Mouse (Mus musculus): ENCODE results near the gene Dck. TPM values are rescaled to one million over a fixed set of nuclear protein-coding genes. Genes with fewer than 3 reads are reported as not detected.
"Not testable (repeated sequence)": the region's sequence is repeated elsewhere in the genome, so short reads cannot be mapped to it uniquely, and the experiment has no call there.

The Dck gene
- polyA plus RNA-seq, 1 experiment from 2014 or later, result 58.9 TPM

DNA sequence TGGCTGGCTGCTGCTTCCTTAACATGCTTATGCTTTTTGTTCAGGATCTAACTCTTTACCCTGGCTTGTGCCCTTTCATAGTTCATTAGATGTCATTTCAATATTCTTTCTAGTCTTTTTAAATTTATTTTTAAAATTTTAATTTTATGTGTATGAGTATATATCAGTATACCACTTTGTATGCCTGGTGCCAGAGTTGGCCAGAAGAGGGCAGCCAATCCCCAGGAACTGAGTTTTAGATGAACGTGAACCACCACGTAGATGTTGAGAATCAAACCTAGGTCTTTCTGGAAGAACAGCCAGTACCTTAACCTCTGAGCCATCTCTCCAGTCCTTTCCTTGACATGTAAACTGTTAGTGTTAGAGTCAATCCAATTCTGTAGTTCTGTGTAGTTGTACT, 30.0 kb upstream of the Dck start:
- no peaks in the 10 kb centered on the region for H3K4me1 ChIP-seq (ENCODE audit: control insufficient read depth, insufficient read depth, low read length)
- no peaks in the 10 kb centered on the region for H3K36me3 ChIP-seq (ENCODE audit: control insufficient read depth, insufficient read depth, low read length)
- H3K9me3 ChIP-seq (ENCODE audit: control insufficient read depth, low read length), result no peaks in the 10 kb centered on the region
- no peaks in the 10 kb centered on the region for H3K27me3 ChIP-seq (ENCODE audit: control insufficient read depth, insufficient read depth, low read length)
- H3K27ac ChIP-seq (ENCODE audit: low read depth, low read length), result no peak overlapping the region
- 95% methylated on average over 2 of the region's 2 CpGs for WGBS
- H3K9ac ChIP-seq (ENCODE audit: low read depth, low read length), result no peak overlapping the region
- H3K4me3 ChIP-seq (ENCODE audit: low read length), result no peak overlapping the region
- no peak overlapping the region for H3K4me2 ChIP-seq (replicated peaks; ENCODE audit: low read depth, low read length)
- ATAC-seq (ENCODE audit: low FRiP score, low TSS enrichment), result no peak

GRCm38 (mm10) chr5:88741065-88741464, 23.7 kb upstream of the Dck start:
- H3K4me1 ChIP-seq (ENCODE audit: control insufficient read depth, insufficient read depth, low read length); H3K27me3 ChIP-seq (ENCODE audit: control insufficient read depth, insufficient read depth, low read length); H3K4me2 ChIP-seq (replicated peaks; ENCODE audit: low read depth, low read length); H3K9ac ChIP-seq (ENCODE audit: low read depth, low read length); H3K4me3 ChIP-seq (ENCODE audit: low read length); ATAC-seq (ENCODE audit: low FRiP score, low TSS enrichment); H3K36me3 ChIP-seq (ENCODE audit: control insufficient read depth, insufficient read depth, low read length); H3K9me3 ChIP-seq (ENCODE audit: control insufficient read depth, low read length); H3K27ac ChIP-seq (ENCODE audit: low read depth, low read length): not testable (repeated sequence)
- WGBS, result 100% methylated on average over 1 of the region's 1 CpGs

DNA sequence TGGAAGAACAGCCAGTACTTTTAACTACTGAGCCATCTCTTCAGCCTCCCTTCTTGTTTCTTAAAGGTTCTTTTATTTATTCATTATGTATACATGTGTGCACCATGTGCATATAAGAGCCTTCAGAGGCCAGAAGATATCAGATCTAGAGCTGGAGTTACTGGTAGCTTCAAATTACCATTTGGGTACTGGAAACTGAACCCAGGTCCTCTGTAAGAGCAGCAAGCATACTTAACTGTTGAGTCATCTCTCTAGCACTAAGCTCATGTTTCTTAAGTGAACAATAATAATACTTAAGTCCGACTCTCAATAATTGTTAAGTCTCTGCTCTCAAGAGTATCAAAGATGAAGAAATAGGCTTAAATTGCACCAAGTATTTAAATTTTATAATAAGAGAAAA, 17.0 kb upstream of the Dck start:
- Histone ChIP-seq H3K27ac (ENCODE audit: low read depth, low read length) (no peak overlapping the region), H3K4me3 (ENCODE audit: low read length) (no peak overlapping the region), H3K9ac (ENCODE audit: low read depth, low read length) (no peak overlapping the region), H3K4me2 (replicated peaks; ENCODE audit: low read depth, low read length) (no peak overlapping the region), H3K9me3 (ENCODE audit: control insufficient read depth, low read length) (no peaks in the 10 kb centered on the region), H3K36me3 (ENCODE audit: control insufficient read depth, insufficient read depth, low read length) (peaks cover 11% of the 10 kb centered on the region; the same call in 1 of the 2 replicates), H3K27me3 (ENCODE audit: control insufficient read depth, insufficient read depth, low read length) (no peaks in the 10 kb centered on the region), H3K4me1 (ENCODE audit: control insufficient read depth, insufficient read depth, low read length) (no peaks in the 10 kb centered on the region)
- ATAC-seq (ENCODE audit: low FRiP score, low TSS enrichment), result no peak
- 84% methylated on average over 1 of the region's 1 CpGs for whole genome bisulfite sequencing

DNA sequence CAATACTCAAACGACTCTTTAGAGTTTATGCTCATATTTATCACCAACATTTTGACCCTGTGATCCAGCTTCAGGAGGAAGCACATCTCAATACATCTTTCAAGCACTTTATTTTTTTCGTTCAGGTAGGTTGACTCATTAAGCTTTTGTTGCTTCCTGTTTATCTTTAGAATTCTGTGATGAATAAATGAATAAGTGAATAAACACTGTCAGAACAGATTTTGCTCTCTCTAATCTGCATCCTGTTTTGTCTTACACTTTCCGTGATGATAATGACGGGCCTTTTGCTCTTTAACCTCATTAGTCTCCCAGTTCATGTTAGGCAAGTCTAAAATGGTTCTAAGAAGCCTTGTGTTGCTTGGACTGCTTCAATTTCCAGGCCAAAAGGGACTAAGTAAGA, 11.6 kb upstream of the Dck start:
- no peak overlapping the region for H3K27ac ChIP-seq (ENCODE audit: low read depth, low read length)
- no peaks in the 10 kb centered on the region for H3K9me3 ChIP-seq (ENCODE audit: control insufficient read depth, low read length)
- H3K4me2 ChIP-seq (replicated peaks; ENCODE audit: low read depth, low read length), result no peak overlapping the region
- H3K36me3 ChIP-seq (ENCODE audit: control insufficient read depth, insufficient read depth, low read length), result peaks cover 21% of the 10 kb centered on the region; the same call in 1 of the 2 replicates
- no peaks in the 10 kb centered on the region for H3K4me1 ChIP-seq (ENCODE audit: control insufficient read depth, insufficient read depth, low read length)
- no peak overlapping the region for H3K4me3 ChIP-seq (ENCODE audit: low read length)
- no peak overlapping the region for H3K9ac ChIP-seq (ENCODE audit: low read depth, low read length)
- WGBS, result 90% methylated on average over 4 of the region's 4 CpGs
- no peaks in the 10 kb centered on the region for H3K27me3 ChIP-seq (ENCODE audit: control insufficient read depth, insufficient read depth, low read length)
- ATAC-seq (ENCODE audit: low FRiP score, low TSS enrichment), result no peak

GRCm38 (mm10) chr5:88762611-88763010, 2.2 kb upstream of the Dck start:
- WGBS, result 89% methylated on average over 5 of the region's 5 CpGs
- no peak overlapping the region for H3K27ac ChIP-seq (ENCODE audit: low read depth, low read length)
- no peak for ATAC-seq (ENCODE audit: low FRiP score, low TSS enrichment)
- H3K4me3 ChIP-seq (ENCODE audit: low read length), result no peak overlapping the region
- no peak overlapping the region for H3K9ac ChIP-seq (ENCODE audit: low read depth, low read length)
- H3K4me1 ChIP-seq (ENCODE audit: control insufficient read depth, insufficient read depth, low read length), result peaks cover 16% of the 10 kb centered on the region
- no peaks in the 10 kb centered on the region; the same call in 1 of the 2 replicates for H3K36me3 ChIP-seq (ENCODE audit: control insufficient read depth, insufficient read depth, low read length)
- H3K9me3 ChIP-seq (ENCODE audit: control insufficient read depth, low read length), result no peaks in the 10 kb centered on the region
- no peak overlapping the region for H3K4me2 ChIP-seq (replicated peaks; ENCODE audit: low read depth, low read length)
- no peaks in the 10 kb centered on the region for H3K27me3 ChIP-seq (ENCODE audit: control insufficient read depth, insufficient read depth, low read length)

DNA sequence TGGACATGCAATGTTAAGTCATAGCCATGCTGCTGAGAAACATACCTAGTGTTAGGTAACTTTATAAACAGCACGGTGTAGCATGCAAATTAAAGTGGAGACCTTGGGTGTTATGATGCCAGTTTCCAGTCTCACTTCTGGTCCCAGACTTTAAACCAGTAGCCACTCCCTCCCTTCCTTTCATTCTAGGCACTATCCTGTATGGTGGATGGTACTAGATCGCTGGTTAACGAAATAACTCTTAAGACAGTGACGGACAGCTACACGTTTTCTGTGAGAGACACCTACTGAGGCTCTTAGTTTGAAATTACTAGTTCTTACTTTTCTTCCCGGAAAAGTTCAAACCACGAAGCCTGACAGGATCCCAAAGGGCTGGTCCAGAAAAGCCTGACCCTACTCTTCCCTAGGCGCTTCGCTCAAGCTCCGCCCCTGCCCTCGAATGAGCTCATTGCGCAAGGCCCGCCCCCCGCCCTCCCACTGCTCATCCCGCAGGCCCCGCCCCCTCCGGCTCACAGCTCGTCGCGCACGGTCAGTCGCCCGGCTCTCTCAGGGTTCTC, 288 bp upstream of the Dck start:
- WGBS, result under 1% methylated on average over 22 of the region's 23 CpGs
- Histone ChIP-seq H3K4me3 (ENCODE audit: low read length) (peak overlapping the region; percentile 80), H3K27me3 (ENCODE audit: control insufficient read depth, insufficient read depth, low read length) (no peaks in the 10 kb centered on the region), H3K9ac (ENCODE audit: low read depth, low read length) (peak overlapping the region; percentile 32; the same call in 1 of the 2 replicates), H3K36me3 (ENCODE audit: control insufficient read depth, insufficient read depth, low read length) (peaks cover 2% of the 10 kb centered on the region; the same call in 1 of the 2 replicates), H3K4me1 (ENCODE audit: control insufficient read depth, insufficient read depth, low read length) (peaks cover 16% of the 10 kb centered on the region), H3K27ac (ENCODE audit: low read depth, low read length) (no peak overlapping the region), H3K4me2 (replicated peaks; ENCODE audit: low read depth, low read length) (peak overlapping the region; percentile 45), H3K9me3 (ENCODE audit: control insufficient read depth, low read length) (no peaks in the 10 kb centered on the region)
- ATAC-seq (ENCODE audit: low FRiP score, low TSS enrichment), result peak; percentile 64

DNA sequence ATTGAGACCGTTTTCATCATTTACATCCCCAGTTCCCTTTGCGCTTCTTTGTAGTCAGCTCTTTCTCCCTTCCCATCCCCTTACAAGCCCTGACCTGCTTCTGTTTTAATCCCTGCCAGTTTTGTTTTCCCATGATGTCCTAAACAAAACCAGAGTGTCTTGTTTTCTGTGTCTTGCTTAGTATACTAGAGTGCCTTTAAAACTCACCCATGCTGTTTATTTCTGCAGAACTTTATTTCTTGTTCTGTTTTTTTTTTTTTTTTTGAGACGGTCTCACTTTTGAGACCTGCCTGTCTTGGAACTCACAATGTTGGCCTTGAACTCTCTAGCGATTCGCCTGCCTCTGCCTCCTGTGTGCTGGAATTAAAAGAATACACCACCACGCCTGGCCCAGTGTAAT, 791 bp downstream of the Dck start:
- 14% methylated on average over 6 of the region's 6 CpGs for WGBS
- Histone ChIP-seq H3K27ac (ENCODE audit: low read depth, low read length) (peak overlapping the region; percentile 53), H3K9ac (ENCODE audit: low read depth, low read length) (peak overlapping the region; percentile 83), H3K27me3 (ENCODE audit: control insufficient read depth, insufficient read depth, low read length) (no peaks in the 10 kb centered on the region), H3K4me1 (ENCODE audit: control insufficient read depth, insufficient read depth, low read length) (peaks cover 16% of the 10 kb centered on the region), H3K9me3 (ENCODE audit: control insufficient read depth, low read length) (no peaks in the 10 kb centered on the region), H3K4me3 (ENCODE audit: low read length) (peak overlapping the region; percentile 80), H3K4me2 (replicated peaks; ENCODE audit: low read depth, low read length) (peak overlapping the region; percentile 60), H3K36me3 (ENCODE audit: control insufficient read depth, insufficient read depth, low read length) (peaks cover 6% of the 10 kb centered on the region; the same call in 1 of the 2 replicates)
- ATAC-seq (ENCODE audit: low FRiP score, low TSS enrichment), result no peak

DNA sequence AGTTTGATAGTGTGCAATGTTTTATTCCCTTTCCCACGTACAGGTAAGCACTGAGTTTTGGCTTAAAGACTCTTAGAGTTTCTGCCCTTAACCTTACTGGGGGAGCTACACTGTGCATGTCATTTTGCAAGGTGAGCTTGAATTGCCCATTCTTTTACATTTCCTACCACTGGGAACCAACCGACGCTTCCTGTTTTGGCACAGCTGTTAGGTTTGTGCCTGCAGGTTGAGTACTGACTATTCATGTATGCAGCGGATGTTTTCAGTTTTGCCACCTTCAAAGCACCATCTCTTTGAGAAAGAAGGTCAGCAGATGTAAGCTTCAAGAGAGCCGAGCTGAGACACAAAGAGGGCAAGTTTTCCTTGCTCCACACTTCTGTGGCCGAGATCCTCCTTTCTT, 1.3 kb downstream of the Dck start:
- H3K4me2 ChIP-seq (replicated peaks; ENCODE audit: low read depth, low read length), result peak overlapping the region; percentile 60
- peaks cover 16% of the 10 kb centered on the region for H3K4me1 ChIP-seq (ENCODE audit: control insufficient read depth, insufficient read depth, low read length)
- no peak for ATAC-seq (ENCODE audit: low FRiP score, low TSS enrichment)
- H3K36me3 ChIP-seq (ENCODE audit: control insufficient read depth, insufficient read depth, low read length), result peaks cover 8% of the 10 kb centered on the region; the same call in 1 of the 2 replicates
- H3K9ac ChIP-seq (ENCODE audit: low read depth, low read length), result 0 out of 2 replicates have a peak overlapping the region, but pooled peaks have one; percentile 18
- H3K4me3 ChIP-seq (ENCODE audit: low read length), result peak overlapping the region; percentile 80
- WGBS, result 59% methylated on average over 6 of the region's 6 CpGs
- no peaks in the 10 kb centered on the region for H3K27me3 ChIP-seq (ENCODE audit: control insufficient read depth, insufficient read depth, low read length)
- H3K9me3 ChIP-seq (ENCODE audit: control insufficient read depth, low read length), result no peaks in the 10 kb centered on the region
- H3K27ac ChIP-seq (ENCODE audit: low read depth, low read length), result no peak overlapping the region

- no peak for ATAC-seq (ENCODE audit: low FRiP score, low TSS enrichment)
- WGBS, result 96% methylated on average over 5 of the region's 5 CpGs
- Histone ChIP-seq H3K4me2 (replicated peaks; ENCODE audit: low read depth, low read length) (no peak overlapping the region; the same call in 1 of the 2 replicates), H3K4me1 (ENCODE audit: control insufficient read depth, insufficient read depth, low read length) (peaks cover 16% of the 10 kb centered on the region), H3K9ac (ENCODE audit: low read depth, low read length) (no peak overlapping the region), H3K27ac (ENCODE audit: low read depth, low read length) (no peak overlapping the region), H3K36me3 (ENCODE audit: control insufficient read depth, insufficient read depth, low read length) (peaks cover 12% of the 10 kb centered on the region), H3K9me3 (ENCODE audit: control insufficient read depth, low read length) (no peaks in the 10 kb centered on the region), H3K4me3 (ENCODE audit: low read length) (no peak overlapping the region), H3K27me3 (ENCODE audit: control insufficient read depth, insufficient read depth, low read length) (no peaks in the 10 kb centered on the region)
Observed at GRCm38 (mm10) chr5:88766863-88767262, 2.1 kb downstream of the Dck start.
